Mouse (Mus musculus): ENCODE measurements around the gene Dhx33. TPM values are rescaled to one million over a fixed set of nuclear protein-coding genes. Genes with fewer than 3 reads are reported as not detected.

The Dhx33 gene
- polyA plus RNA-seq, 1 experiment, result 9.2 TPM

DNA sequence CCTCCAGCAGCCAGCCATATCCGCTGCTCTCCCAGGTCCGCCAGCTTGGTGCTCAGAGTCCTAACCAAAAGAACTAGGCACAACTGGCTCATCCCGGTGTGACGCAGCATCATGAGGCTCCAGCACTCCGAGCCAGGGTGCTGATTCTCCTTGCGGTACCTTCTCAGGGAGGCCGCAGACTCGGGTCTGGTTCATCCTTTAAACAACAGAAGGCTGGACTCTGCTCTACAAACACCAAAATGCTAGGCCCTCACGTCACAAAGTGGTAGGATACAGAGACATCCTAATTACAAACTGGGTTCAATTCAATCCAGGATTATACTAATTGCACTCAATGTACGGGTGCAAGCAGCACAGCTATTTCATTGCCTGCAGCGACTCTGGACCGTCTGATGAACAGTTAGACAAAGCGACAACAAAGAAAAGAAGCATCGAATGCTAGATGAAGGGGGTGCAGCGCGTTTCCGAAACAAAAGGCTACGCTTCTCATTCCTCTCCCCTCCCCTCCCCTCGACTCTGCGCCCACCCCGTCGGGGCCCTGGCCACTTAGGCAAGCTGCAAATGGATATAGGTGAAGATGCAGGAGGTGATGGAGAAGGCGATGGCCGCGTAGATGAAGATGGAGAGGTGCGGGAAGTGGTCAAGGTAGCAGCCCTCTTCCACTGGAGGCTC, 28.4 kb upstream of the Dhx33 start:
- no peak overlapping the region for H3K4me2 ChIP-seq (ENCODE audit: low read depth)
- TF ChIP-seq USF1 (IDR thresholded peaks at IDR 0.05; ENCODE audit: low read depth) (no peak), MAX (IDR thresholded peaks at IDR 0.05; ENCODE audit: low read depth) (no peak), TCF12 (IDR thresholded peaks at IDR 0.05; ENCODE audit: insufficient read depth, poor library complexity, severe bottlenecking) (no peak), TCF3 (IDR thresholded peaks at IDR 0.05; ENCODE audit: insufficient read length, low read depth) (no peak), CEBPB (IDR thresholded peaks at IDR 0.05; ENCODE audit: insufficient read depth, poor library complexity, severe bottlenecking) (no peak), SRF (IDR thresholded peaks at IDR 0.05; ENCODE audit: control insufficient read depth, insufficient read length, low read depth) (no peak), POLR2AphosphoS2 (IDR thresholded peaks at IDR 0.05; ENCODE audit: insufficient read length, low read depth) (no peak), MYOD1 (IDR thresholded peaks at IDR 0.05; ENCODE audit: control insufficient read depth in 1 of 3, insufficient read length in 2 of 3, low read depth in 2 of 3) (no peak), POLR2A (IDR thresholded peaks at IDR 0.05; ENCODE audit: insufficient read length, low read depth) (no peak), E2F4 (IDR thresholded peaks at IDR 0.05; ENCODE audit: insufficient read depth) (no peak), MYOG (IDR thresholded peaks at IDR 0.05; ENCODE audit: control insufficient read depth in 1 of 3, insufficient read depth in 1 of 3, insufficient read length in 2 of 3, low read depth in 2 of 3) (no peak), REST (IDR thresholded peaks at IDR 0.05; ENCODE audit: insufficient read depth, insufficient read length) (no peak)

DNA sequence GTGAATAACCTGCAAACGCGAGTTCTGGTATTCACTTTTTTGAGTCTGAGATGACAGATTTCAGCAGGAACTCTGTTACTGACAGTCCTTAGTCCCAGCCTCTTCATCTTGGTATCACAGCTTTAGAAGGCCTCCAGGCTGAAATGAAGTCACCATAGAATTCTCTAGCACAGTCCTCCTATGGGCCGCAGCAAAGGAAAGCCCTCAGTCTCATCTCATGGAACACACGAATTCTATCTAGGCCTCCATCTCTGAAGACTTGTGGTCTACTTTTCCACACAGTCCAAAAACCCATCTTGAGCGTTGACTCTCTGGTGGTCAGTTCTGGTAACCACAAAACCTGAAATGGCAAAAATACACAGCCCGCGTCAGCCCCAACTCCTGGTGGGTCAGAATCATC, 27.8 kb upstream of the Dhx33 start:
- no peak overlapping the region for H3K4me3 ChIP-seq
- peaks cover 12% of the 10 kb centered on the region for H3K36me3 ChIP-seq (ENCODE audit: control insufficient read depth, insufficient read depth)
- H3K27me3 ChIP-seq (ENCODE audit: control insufficient read depth, insufficient read depth, insufficient read length), result no peaks in the 10 kb centered on the region
- no peak for TF ChIP-seq MYOG (IDR thresholded peaks at IDR 0.05; ENCODE audit: control insufficient read depth in 1 of 3, insufficient read depth in 1 of 3, insufficient read length in 2 of 3, low read depth in 2 of 3)
- no peak for TF ChIP-seq SRF (IDR thresholded peaks at IDR 0.05; ENCODE audit: control insufficient read depth, insufficient read length, low read depth)
- no peak for TF ChIP-seq REST (IDR thresholded peaks at IDR 0.05; ENCODE audit: insufficient read depth, insufficient read length)
- no peak for TF ChIP-seq CEBPB (IDR thresholded peaks at IDR 0.05; ENCODE audit: insufficient read depth, poor library complexity, severe bottlenecking)
- TF ChIP-seq POLR2A (IDR thresholded peaks at IDR 0.05; ENCODE audit: insufficient read length, low read depth), result no peak
- no peak for TF ChIP-seq MYOD1 (IDR thresholded peaks at IDR 0.05; ENCODE audit: control insufficient read depth in 1 of 3, insufficient read length in 2 of 3, low read depth in 2 of 3)
- no peak for TF ChIP-seq E2F4 (IDR thresholded peaks at IDR 0.05; ENCODE audit: insufficient read depth)
- TF ChIP-seq TCF12 (IDR thresholded peaks at IDR 0.05; ENCODE audit: insufficient read depth, poor library complexity, severe bottlenecking), result no peak
- TF ChIP-seq USF1 (IDR thresholded peaks at IDR 0.05; ENCODE audit: low read depth), result no peak
- TF ChIP-seq TCF3 (IDR thresholded peaks at IDR 0.05; ENCODE audit: insufficient read length, low read depth), result no peak
- TF ChIP-seq MAX (IDR thresholded peaks at IDR 0.05; ENCODE audit: low read depth), result no peak
- H3K4me2 ChIP-seq (ENCODE audit: low read depth), result no peak overlapping the region
- no peaks in the 10 kb centered on the region for H3K79me2 ChIP-seq (ENCODE audit: control insufficient read depth, insufficient read depth)
- no peak overlapping the region for H3ac ChIP-seq (ENCODE audit: control insufficient read depth, insufficient read length)

More for the DNA sequence above, 28.4 kb upstream of the Dhx33 start:
- H3K36me3 ChIP-seq (ENCODE audit: control insufficient read depth, insufficient read depth), result peaks cover 6% of the 10 kb centered on the region
- H3K79me2 ChIP-seq (ENCODE audit: control insufficient read depth, insufficient read depth), result no peaks in the 10 kb centered on the region
- H3K27me3 ChIP-seq (ENCODE audit: control insufficient read depth, insufficient read depth, insufficient read length), result no peaks in the 10 kb centered on the region
- no peak overlapping the region for H3K4me3 ChIP-seq
- H3ac ChIP-seq (ENCODE audit: control insufficient read depth, insufficient read length), result no peak overlapping the region

DNA sequence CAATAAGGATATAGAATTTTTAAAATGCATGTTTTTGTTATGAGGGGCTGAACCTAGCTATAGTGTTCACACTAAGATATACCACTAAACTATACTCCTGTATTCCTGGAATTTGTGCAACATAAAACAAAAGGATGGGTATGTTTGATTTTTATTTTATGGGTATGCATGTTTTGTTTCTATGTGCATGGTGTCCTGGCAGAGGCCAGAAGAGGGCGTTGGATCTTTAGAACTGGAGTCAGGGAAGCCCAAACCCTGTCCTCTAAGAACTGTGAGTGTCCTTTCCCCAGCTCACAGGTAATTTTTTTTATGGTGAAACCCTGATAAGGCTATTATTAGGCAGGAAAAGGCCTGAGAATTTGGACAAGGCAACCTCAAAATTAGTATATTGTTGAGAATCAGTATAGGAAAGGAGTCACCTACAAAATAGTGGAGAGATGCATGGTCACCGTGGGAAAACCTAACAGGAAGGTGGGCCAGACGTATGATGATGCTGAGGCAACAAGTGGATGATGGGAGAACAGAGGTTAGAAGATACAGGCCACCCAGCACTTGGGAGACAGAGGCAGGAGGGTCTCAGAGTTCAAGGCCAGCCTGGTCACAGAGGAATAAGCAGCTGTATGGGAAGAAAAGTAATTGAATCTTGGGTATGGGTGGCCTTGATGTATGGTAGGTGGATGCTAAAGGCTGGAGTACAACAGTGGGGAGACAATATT, 25.3 kb upstream of the Dhx33 start:
- Histone ChIP-seq H3K36me3 (ENCODE audit: control insufficient read depth, insufficient read depth) (peaks cover 36% of the 10 kb centered on the region), H3K27me3 (ENCODE audit: control insufficient read depth, insufficient read depth, insufficient read length) (no peaks in the 10 kb centered on the region), H3K79me2 (ENCODE audit: control insufficient read depth, insufficient read depth) (no peaks in the 10 kb centered on the region), H3ac (ENCODE audit: control insufficient read depth, insufficient read length) (no peak overlapping the region), H3K4me3 (no peak overlapping the region), H3K4me2 (ENCODE audit: low read depth) (no peak overlapping the region)
- peak; percentile 53 for TF ChIP-seq POLR2AphosphoS2 (IDR thresholded peaks at IDR 0.05; ENCODE audit: insufficient read length, low read depth)
- TF ChIP-seq REST (IDR thresholded peaks at IDR 0.05; ENCODE audit: insufficient read depth, insufficient read length), result no peak

DNA sequence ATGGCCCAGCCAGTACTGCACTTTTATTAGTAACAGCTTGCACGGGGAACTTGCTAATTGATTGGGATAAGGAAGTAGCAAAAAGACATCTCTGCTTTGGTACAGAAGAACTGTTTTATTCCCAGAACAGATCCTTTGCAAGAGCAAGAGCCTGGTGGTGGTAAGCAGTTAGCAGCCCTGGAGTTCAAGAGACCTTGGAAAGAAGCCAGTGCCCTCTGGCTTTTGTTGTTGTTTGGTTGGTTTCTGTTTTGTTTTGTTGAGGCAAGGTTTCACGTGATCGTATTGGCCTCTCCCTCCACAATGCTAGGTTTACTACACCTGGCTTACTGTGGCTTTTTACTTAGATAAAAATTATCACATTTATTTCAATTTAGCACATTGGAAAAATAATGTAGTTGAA, 24.0 kb upstream of the Dhx33 start:
- H3K4me3 ChIP-seq, result no peak overlapping the region
- no peaks in the 10 kb centered on the region for H3K27me3 ChIP-seq (ENCODE audit: control insufficient read depth, insufficient read depth, insufficient read length)
- peaks cover 12% of the 10 kb centered on the region for H3K79me2 ChIP-seq (ENCODE audit: control insufficient read depth, insufficient read depth)
- peaks cover 36% of the 10 kb centered on the region for H3K36me3 ChIP-seq (ENCODE audit: control insufficient read depth, insufficient read depth)
- no peak overlapping the region for H3K4me2 ChIP-seq (ENCODE audit: low read depth)
- no peak overlapping the region for H3ac ChIP-seq (ENCODE audit: control insufficient read depth, insufficient read length)
- TF ChIP-seq REST (IDR thresholded peaks at IDR 0.05; ENCODE audit: insufficient read depth, insufficient read length) (no peak), TCF3 (IDR thresholded peaks at IDR 0.05; ENCODE audit: insufficient read length, low read depth) (no peak), POLR2AphosphoS2 (IDR thresholded peaks at IDR 0.05; ENCODE audit: insufficient read length, low read depth) (no peak), MAX (IDR thresholded peaks at IDR 0.05; ENCODE audit: low read depth) (no peak), USF1 (IDR thresholded peaks at IDR 0.05; ENCODE audit: low read depth) (no peak), MYOG (IDR thresholded peaks at IDR 0.05; ENCODE audit: control insufficient read depth in 1 of 3, insufficient read depth in 1 of 3, insufficient read length in 2 of 3, low read depth in 2 of 3) (no peak), MYOD1 (IDR thresholded peaks at IDR 0.05; ENCODE audit: control insufficient read depth in 1 of 3, insufficient read length in 2 of 3, low read depth in 2 of 3) (no peak), E2F4 (IDR thresholded peaks at IDR 0.05; ENCODE audit: insufficient read depth) (no peak), POLR2A (IDR thresholded peaks at IDR 0.05; ENCODE audit: insufficient read length, low read depth) (no peak), TCF12 (IDR thresholded peaks at IDR 0.05; ENCODE audit: insufficient read depth, poor library complexity, severe bottlenecking) (no peak), SRF (IDR thresholded peaks at IDR 0.05; ENCODE audit: control insufficient read depth, insufficient read length, low read depth) (no peak)
